Comparison of ENCODE assay signal across 8 mouse cellular contexts in genomic region chr1:91366215-91367108, GRCm38 (mm10). TPM values are rescaled to one million over a fixed set of nuclear protein-coding genes. Genes with fewer than 3 reads are reported as not detected.
DNase-seq lines count a peak whose midpoint lies in the region; ATAC-seq and TF ChIP-seq lines count a peak whose summit lies in the region.

Gene Erfe, plus strand, starts transcription at chr1:91366430.

- peaks cover 4% of the 10 kb centered on the region; the same call in 1 of the 2 replicates for H3K36me3 ChIP-seq in hindbrain, postnatal 0 days (ENCODE audit: insufficient read depth, low read length)
- peaks cover 10% of the 10 kb centered on the region; the same call in 1 of the 2 replicates for H3K36me3 ChIP-seq in midbrain, postnatal 0 days (ENCODE audit: insufficient read depth, low read length)
- H3K36me3 ChIP-seq in stomach, embryonic 14.5 days (ENCODE audit: control insufficient read depth, insufficient read depth, low read length): peaks cover 17% of the 10 kb centered on the region; the same call in 1 of the 2 replicates

- ATAC-seq in frontal cortex, adult (ENCODE audit: low TSS enrichment): peak; percentile 14; the same call in 1 of the 2 replicates
- peak; percentile 38; the same call in 1 of the 2 replicates for ATAC-seq in hindbrain, postnatal 0 days
- ATAC-seq in midbrain, postnatal 0 days (ENCODE audit: low FRiP score): no peak; the same call in 1 of the 2 replicates
- ATAC-seq in stomach, embryonic 14.5 days (ENCODE audit: insufficient number of reproducible peaks, insufficient read depth, low FRiP score, low read depth): peak; percentile 71

- peak; percentile 54 for TF ChIP-seq CTCF in hindbrain, postnatal 0 days (IDR thresholded peaks at IDR 0.05; ENCODE audit: low read depth)
- peak; percentile 68 for TF ChIP-seq CTCF in midbrain, postnatal 0 days (IDR thresholded peaks at IDR 0.05)

- DNase-seq in frontal cortex, postnatal 25 days (ENCODE audit: low spot score in 2 of 2): no peak
- DNase-seq in c-Kit-positive CD71-negative TER-119-negative erythroid progenitor cells, embryonic 14.5 days (ENCODE audit: low read depth): peak; percentile 57
- peak; percentile 40 to 50 for DNase-seq in gastrocnemius, adult 8-10 months (ENCODE audit: low spot score in 2 of 2)
- DNase-seq in hindbrain, postnatal 0 days (ENCODE audit: low spot score): peak; percentile 59
- DNase-seq in liver: peak; percentile 88
- peak; percentile 35 for DNase-seq in midbrain, postnatal 0 days (ENCODE audit: low spot score)

- peak within 1 kb of the TSS; percentile 43 for H3K9ac ChIP-seq in hindbrain, postnatal 0 days (replicated peaks; ENCODE audit: low read length)
- peak within 1 kb of the TSS; percentile 48; the same call in 1 of the 2 replicates for H3K9ac ChIP-seq in midbrain, postnatal 0 days (replicated peaks; ENCODE audit: low read length, poor library complexity, severe bottlenecking)
- H3K9ac ChIP-seq in stomach, embryonic 14.5 days (replicated peaks; ENCODE audit: low read depth, low read length): peak within 1 kb of the TSS; percentile 60

- H3K4me2 ChIP-seq in hindbrain, postnatal 0 days (ENCODE audit: low read depth, low read length): peak within 1 kb of the TSS; percentile 61
- peak within 1 kb of the TSS; percentile 61 for H3K4me2 ChIP-seq in midbrain, postnatal 0 days (ENCODE audit: low read depth, low read length, poor library complexity, severe bottlenecking)
- peak within 1 kb of the TSS; percentile 88 for H3K4me2 ChIP-seq in stomach, embryonic 14.5 days (replicated peaks; ENCODE audit: low read depth, low read length)

- H3K4me3 ChIP-seq in hindbrain, postnatal 0 days (ENCODE audit: low read length): peak within 1 kb of the TSS; percentile 31
- peak within 1 kb of the TSS; percentile 32 for H3K4me3 ChIP-seq in midbrain, postnatal 0 days (ENCODE audit: low read depth, low read length)
- H3K4me3 ChIP-seq in stomach, embryonic 14.5 days (ENCODE audit: low read depth, low read length): peak within 1 kb of the TSS; percentile 45

- 1% methylated on average over 67 of the region's 68 CpGs for WGBS in hindbrain, postnatal 0 days
- 1% methylated on average over 62 of the region's 68 CpGs for WGBS in midbrain, postnatal 0 days
- WGBS in stomach, embryonic 14.5 days: 2% methylated on average over 68 of the region's 68 CpGs

- no peaks in the 10 kb centered on the region for H3K9me3 ChIP-seq in hindbrain, postnatal 0 days (ENCODE audit: low read length)
- no peaks in the 10 kb centered on the region for H3K9me3 ChIP-seq in midbrain, postnatal 0 days (ENCODE audit: low read length)
- H3K9me3 ChIP-seq in stomach, embryonic 14.5 days (ENCODE audit: control insufficient read depth, low read depth, low read length): no peaks in the 10 kb centered on the region

- H3K27me3 ChIP-seq in hindbrain, postnatal 0 days (ENCODE audit: insufficient read depth, low read length): no peaks in the 10 kb centered on the region
- 0 out of 2 replicates have a peak, but pooled peaks cover 3% of the 10 kb centered on the region for H3K27me3 ChIP-seq in midbrain, postnatal 0 days (ENCODE audit: insufficient read depth, low read length)
- H3K27me3 ChIP-seq in stomach, embryonic 14.5 days (ENCODE audit: control insufficient read depth, insufficient read depth, low read length): no peaks in the 10 kb centered on the region

- no peak within 1 kb of the TSS for H3K27ac ChIP-seq in hindbrain, postnatal 0 days
- no peak within 1 kb of the TSS for H3K27ac ChIP-seq in midbrain, postnatal 0 days (ENCODE audit: low read depth, low read length)
- H3K27ac ChIP-seq in stomach, embryonic 14.5 days (ENCODE audit: low read length): no peak within 1 kb of the TSS

- peaks cover 6% of the 10 kb centered on the region; the same call in 1 of the 2 replicates for H3K4me1 ChIP-seq in hindbrain, postnatal 0 days (ENCODE audit: insufficient read depth, low read length)
- H3K4me1 ChIP-seq in midbrain, postnatal 0 days (ENCODE audit: insufficient read depth, low read length): peaks cover 3% of the 10 kb centered on the region; the same call in 1 of the 2 replicates
- 0 out of 2 replicates have a peak, but pooled peaks cover 3% of the 10 kb centered on the region for H3K4me1 ChIP-seq in stomach, embryonic 14.5 days (ENCODE audit: control insufficient read depth, insufficient read depth, low read length)

RNA-seq across cellular contexts. Expression of gene Erfe, which starts in this region (rescaled TPM):
- total RNA-seq in gastrocnemius, adult 8-10 months (2022): 1 to 10 TPM in 1 of 4 experiments, under 1 TPM in 2, not detected in 1; 0.32 to 2.1 (median 0.63) TPM
- 0.25 and 0.42 TPM in 2 replicates for total RNA-seq in hindbrain, postnatal 0 days (2014; rRNA removed)
- 0.15 and 0.19 TPM in 2 replicates for polyA plus RNA-seq in hindbrain, postnatal 0 days (2015; fragmentation: Nextera tagmentation; extraction: Ambion mirVana)
- 0.11 TPM in 1 of 2 replicates, not detected in the other for total RNA-seq in midbrain, postnatal 0 days (2014; rRNA removed)
- polyA plus RNA-seq in midbrain, postnatal 0 days (2015; fragmentation: Nextera tagmentation; extraction: Ambion mirVana): 0.31 and 0.45 TPM in 2 replicates
- 2.1 and 2.5 TPM in 2 replicates for polyA plus RNA-seq in stomach, embryonic 14.5 days (2014; fragmentation: Nextera tagmentation; extraction: Ambion mirVana)

Comparison
In these comparisons a context has a peak if more than half of its experiments do, and no peak if none do; other contexts are left out.
1. Peak in DNase-seq, ATAC-seq, H3K4me3 ChIP-seq, H3K9ac ChIP-seq and H3K4me2 ChIP-seq in hindbrain, postnatal 0 days; RNA of the gene not detected or under 1 TPM.
2. Peak in DNase-seq, H3K4me3 ChIP-seq, H3K9ac ChIP-seq and H3K4me2 ChIP-seq in midbrain, postnatal 0 days; RNA of the gene not detected or under 1 TPM.
3. DNase-seq: peak in c-Kit-positive CD71-negative TER-119-negative erythroid progenitor cells, embryonic 14.5 days (single experiment), gastrocnemius, adult 8-10 months (2 of 2) and liver (single experiment); none in frontal cortex, postnatal 25 days (0 of 2).
4. Peak in every context shown above with its lines, with median percentiles within 50 percentile points of each other: H3K4me2 ChIP-seq, H3K4me3 ChIP-seq and H3K9ac ChIP-seq.